Mouse (Mus musculus) embryonic facial prominence, embryonic 13.5 days (tissue): ENCODE results near the gene Mafk. TPM values are rescaled to one million over a fixed set of nuclear protein-coding genes. Genes with fewer than 3 reads are reported as not detected.

Experiments used
- ATAC-seq: fragments of 200-750 bp; cut with Nextera tagmentation; 2 replicates; pipeline ENCODE4 v1.8.0; 2017; ENCODE audit warnings: low read depth; ENCODE audit not compliant: insufficient number of reproducible peaks, insufficient read depth, low FRiP score, low TSS enrichment
- H3K27ac ChIP-seq: fragments of 300-500 bp; sonication (generic); 2 replicates; pipeline ENCODE4 v1.5.1; 2015; ENCODE audit warnings: moderate library complexity, mild to moderate bottlenecking, inconsistent platforms
- H3K27me3 ChIP-seq: fragments of 300-500 bp; sonication (generic); 2 replicates; pipeline ENCODE4 v1.6.1; 2015; ENCODE audit warnings: mild to moderate bottlenecking, inconsistent platforms
- H3K36me3 ChIP-seq: fragments of 300-500 bp; sonication (generic); 2 replicates; pipeline ENCODE4 v1.6.1; 2015; ENCODE audit warnings: mild to moderate bottlenecking, inconsistent platforms
- H3K4me1 ChIP-seq: fragments of 300-500 bp; sonication (generic); 2 replicates; pipeline ENCODE4 v1.6.1; 2015; ENCODE audit warnings: inconsistent platforms
- H3K4me2 ChIP-seq: fragments of 300-500 bp; sonication (generic); 2 replicates; pipeline ENCODE4 v1.6.1; 2015; ENCODE audit warnings: moderate library complexity, mild to moderate bottlenecking, inconsistent platforms
- H3K4me3 ChIP-seq: fragments of 300-500 bp; sonication (generic); 2 replicates; pipeline ENCODE4 v1.5.1; 2015; ENCODE audit warnings: mild to moderate bottlenecking, inconsistent platforms
- H3K9ac ChIP-seq: fragments of 300-500 bp; sonication (generic); 2 replicates; pipeline ENCODE4 v1.6.1; 2015; ENCODE audit warnings: mild to moderate bottlenecking, inconsistent platforms
- H3K9me3 ChIP-seq: fragments of 300-500 bp; sonication (generic); 2 replicates; pipeline ENCODE4 v1.6.1; 2016; ENCODE audit warnings: inconsistent platforms
- WGBS: fragments of 180-500 bp; shearing (Covaris S2); methylation state at CpG from one replicate; pipeline ENCODE4 v1.1.7; 2015; ENCODE audit warnings: mixed read lengths; 5-methylcytosine and 5-hydroxymethylcytosine counted together
- polyA plus RNA-seq: library from polyadenylated mRNA; unstranded; fragments of >200 nt; fragmentation: Nextera tagmentation; extraction: Ambion mirVana; gene quantifications from 2 replicates; pipeline ENCODE4 v1.2.1, GENCODE M21; 2015

The Mafk gene
- polyA plus RNA-seq, 1 experiment from 2014 or later, result 8.7 TPM

DNA sequence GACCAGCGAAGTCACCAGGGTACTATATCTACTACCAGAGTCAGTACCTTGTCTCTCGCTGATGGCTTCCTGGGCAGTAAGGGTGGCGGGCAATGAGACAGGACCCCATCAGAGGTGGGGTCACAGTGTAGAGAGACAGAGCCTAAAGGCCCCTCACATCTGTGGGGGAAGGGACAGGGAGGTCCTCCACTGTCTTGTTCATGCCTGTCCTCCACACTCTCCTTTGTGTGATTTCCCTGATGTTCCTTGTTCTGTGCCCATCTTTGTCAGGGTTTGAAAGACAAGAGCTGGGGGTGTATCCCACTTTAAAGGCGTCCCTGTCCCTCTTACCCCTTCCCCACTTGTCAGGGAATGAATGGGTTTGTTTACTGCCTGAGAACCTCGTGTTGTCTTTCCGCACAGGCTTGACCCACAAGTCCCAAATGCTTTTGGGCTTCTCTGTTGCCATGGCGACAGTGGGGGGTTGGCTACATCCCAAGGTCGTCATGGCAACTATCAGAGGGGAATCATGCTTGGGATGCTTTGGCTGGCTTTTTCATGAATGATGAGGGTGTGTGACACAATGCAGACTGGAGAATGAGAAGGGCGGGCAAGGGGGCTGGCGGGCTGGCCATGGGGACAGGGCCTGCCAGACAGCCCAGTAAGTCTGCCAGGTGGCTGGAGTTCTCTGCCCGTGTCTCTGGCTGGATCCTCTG lies 6.3 kb downstream of the Mafk start:
- Histone ChIP-seq H3K4me1 (peaks cover 30% of the 10 kb centered on the region), H3K9ac (peak overlapping the region; percentile 54; the same call in 1 of the 2 replicates), H3K9me3 (no peaks in the 10 kb centered on the region), H3K27me3 (0 out of 2 replicates have a peak, but pooled peaks cover 1% of the 10 kb centered on the region), H3K36me3 (peaks cover 24% of the 10 kb centered on the region), H3K4me3 (no peak overlapping the region), H3K27ac (peak overlapping the region; percentile 68), H3K4me2 (peak overlapping the region; percentile 50)
- WGBS, result 36% methylated on average over 11 of the region's 11 CpGs
- ATAC-seq, result no peak

- Histone ChIP-seq H3K27me3 (no peaks in the 10 kb centered on the region), H3K9me3 (no peaks in the 10 kb centered on the region), H3K9ac (peak overlapping the region; percentile 32; the same call in 1 of the 2 replicates), H3K4me1 (peaks cover 33% of the 10 kb centered on the region), H3K4me2 (peak overlapping the region; percentile 26), H3K36me3 (peaks cover 24% of the 10 kb centered on the region), H3K27ac (0 out of 2 replicates have a peak overlapping the region, but pooled peaks have one; percentile 8), H3K4me3 (no peak overlapping the region)
- no peak for ATAC-seq
- 49% methylated on average over 10 of the region's 12 CpGs for WGBS
Measured at GRCm38 (mm10) chr5:139798168-139798900, 7.0 kb downstream of the Mafk start.

GRCm38 (mm10) chr5:139799041-139799440 lies 7.7 kb downstream of the Mafk start:
- H3K36me3 ChIP-seq, result peaks cover 24% of the 10 kb centered on the region
- H3K27ac ChIP-seq, result no peak overlapping the region
- H3K27me3 ChIP-seq, result no peaks in the 10 kb centered on the region
- no peak overlapping the region for H3K4me2 ChIP-seq
- H3K4me1 ChIP-seq, result peaks cover 40% of the 10 kb centered on the region
- no peak overlapping the region for H3K9ac ChIP-seq
- no peak overlapping the region for H3K4me3 ChIP-seq
- no peaks in the 10 kb centered on the region for H3K9me3 ChIP-seq
- 87% methylated on average over 9 of the region's 9 CpGs for WGBS
- ATAC-seq, result no peak

DNA sequence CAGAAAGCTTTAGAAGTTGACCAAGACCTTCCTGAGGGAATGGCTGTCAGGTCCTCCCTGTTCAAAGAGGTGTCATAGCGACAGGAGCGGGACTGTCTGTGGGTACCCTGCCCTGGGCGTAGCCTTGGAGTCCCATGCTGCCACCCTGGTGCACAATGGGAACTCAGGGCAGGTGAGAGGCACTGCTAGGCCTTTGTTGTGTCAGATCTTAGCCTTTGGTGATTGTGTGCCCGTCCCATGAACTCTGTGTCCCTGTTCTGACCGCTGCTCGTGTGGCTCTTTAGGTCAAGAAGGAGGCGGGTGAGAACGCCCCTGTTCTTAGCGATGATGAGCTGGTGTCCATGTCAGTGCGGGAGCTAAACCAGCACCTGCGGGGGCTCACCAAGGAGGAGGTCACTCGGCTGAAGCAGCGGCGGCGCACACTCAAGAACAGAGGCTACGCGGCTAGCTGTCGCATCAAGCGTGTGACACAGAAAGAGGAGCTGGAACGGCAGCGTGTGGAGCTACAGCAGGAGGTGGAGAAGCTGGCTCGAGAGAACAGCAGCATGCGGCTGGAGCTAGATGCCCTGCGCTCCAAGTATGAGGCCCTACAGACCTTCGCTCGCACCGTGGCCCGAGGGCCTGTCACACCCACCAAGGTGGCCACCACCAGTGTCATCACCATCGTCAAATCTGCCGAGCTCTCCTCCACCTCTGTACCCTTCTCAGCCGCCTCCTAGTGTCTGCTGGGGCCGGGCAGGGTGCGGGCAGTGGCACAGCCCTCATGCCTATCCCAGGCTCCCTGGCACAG lies 8.7 kb downstream of the Mafk start:
- ATAC-seq, result no peak
- peaks cover 42% of the 10 kb centered on the region for H3K4me1 ChIP-seq
- 92% methylated on average over 33 of the region's 33 CpGs for WGBS

DNA sequence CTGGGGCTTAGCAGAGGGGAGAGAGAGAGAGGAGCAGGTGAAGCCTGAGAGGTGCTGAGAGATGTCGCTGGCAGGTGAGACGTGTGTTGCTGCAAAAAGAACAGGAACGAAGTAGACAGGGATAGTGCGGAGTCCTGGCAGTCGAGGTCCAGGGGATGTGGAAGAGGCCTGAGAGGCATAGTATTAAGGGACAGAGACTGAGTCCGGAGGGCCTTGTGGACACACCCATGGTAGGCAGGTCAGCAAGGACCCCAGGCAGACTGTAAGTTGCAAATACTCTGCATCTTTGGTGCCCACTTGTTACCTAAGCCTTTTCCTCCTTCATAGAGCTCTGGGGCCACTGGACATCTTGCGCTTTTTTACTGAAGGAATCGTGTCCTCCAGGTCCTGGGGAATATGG lies 9.9 kb downstream of the Mafk start:
- no peak overlapping the region for H3K4me2 ChIP-seq
- no peaks in the 10 kb centered on the region for H3K9me3 ChIP-seq
- ATAC-seq, result no peak
- no peak overlapping the region for H3K4me3 ChIP-seq
- H3K27me3 ChIP-seq, result no peaks in the 10 kb centered on the region
- 91% methylated on average over 8 of the region's 8 CpGs for WGBS
- no peak overlapping the region for H3K9ac ChIP-seq
- peaks cover 24% of the 10 kb centered on the region for H3K36me3 ChIP-seq
- H3K27ac ChIP-seq, result no peak overlapping the region
- H3K4me1 ChIP-seq, result peaks cover 37% of the 10 kb centered on the region

More for the DNA sequence above, 8.7 kb downstream of the Mafk start:
- H3K36me3 ChIP-seq, result peaks cover 24% of the 10 kb centered on the region
- H3K9me3 ChIP-seq, result no peaks in the 10 kb centered on the region
- no peaks in the 10 kb centered on the region for H3K27me3 ChIP-seq
- H3K27ac ChIP-seq, result no peak overlapping the region
- no peak overlapping the region for H3K4me3 ChIP-seq
- no peak overlapping the region for H3K9ac ChIP-seq
- no peak overlapping the region for H3K4me2 ChIP-seq

DNA sequence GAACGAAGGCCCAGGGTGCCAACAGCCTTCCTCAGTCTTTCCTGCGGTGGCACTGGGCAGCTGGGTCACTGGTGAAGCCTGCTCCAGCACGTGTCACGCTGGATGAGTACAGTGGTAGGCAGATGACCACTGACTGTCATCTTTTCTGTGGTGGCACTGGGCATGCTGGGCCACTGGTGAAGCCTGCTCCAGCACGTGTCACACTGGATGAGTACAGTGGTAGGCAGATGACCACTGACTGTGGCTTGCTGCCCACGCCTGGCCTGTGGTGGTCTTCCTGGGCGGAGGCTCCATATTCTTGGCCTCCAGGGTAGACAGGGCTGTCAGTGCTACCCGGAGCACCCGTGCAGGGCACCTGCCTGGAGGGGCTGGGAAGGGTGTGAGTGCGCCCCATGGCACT lies 10.6 kb downstream of the Mafk start:
- H3K27ac ChIP-seq, result no peak overlapping the region
- H3K9me3 ChIP-seq, result no peaks in the 10 kb centered on the region
- H3K4me2 ChIP-seq, result no peak overlapping the region
- no peaks in the 10 kb centered on the region for H3K27me3 ChIP-seq
- no peak overlapping the region for H3K4me3 ChIP-seq
- H3K4me1 ChIP-seq, result peaks cover 30% of the 10 kb centered on the region
- H3K36me3 ChIP-seq, result peaks cover 24% of the 10 kb centered on the region
- WGBS, result 86% methylated on average over 10 of the region's 10 CpGs
- H3K9ac ChIP-seq, result peak overlapping the region; percentile 32; the same call in 1 of the 2 replicates
- no peak for ATAC-seq

GRCm38 (mm10) chr5:139803165-139803564 lies 11.9 kb downstream of the Mafk start:
- H3K9me3 ChIP-seq, result no peaks in the 10 kb centered on the region
- H3K4me1 ChIP-seq, result peaks cover 17% of the 10 kb centered on the region
- no peak for ATAC-seq
- H3K4me3 ChIP-seq, result no peak overlapping the region
- peaks cover 24% of the 10 kb centered on the region for H3K36me3 ChIP-seq
- H3K4me2 ChIP-seq, result no peak overlapping the region
- no peak overlapping the region for H3K27ac ChIP-seq
- H3K9ac ChIP-seq, result no peak overlapping the region
- 79% methylated on average over 8 of the region's 8 CpGs for WGBS
- H3K27me3 ChIP-seq, result no peaks in the 10 kb centered on the region; the same call in 1 of the 2 replicates

DNA sequence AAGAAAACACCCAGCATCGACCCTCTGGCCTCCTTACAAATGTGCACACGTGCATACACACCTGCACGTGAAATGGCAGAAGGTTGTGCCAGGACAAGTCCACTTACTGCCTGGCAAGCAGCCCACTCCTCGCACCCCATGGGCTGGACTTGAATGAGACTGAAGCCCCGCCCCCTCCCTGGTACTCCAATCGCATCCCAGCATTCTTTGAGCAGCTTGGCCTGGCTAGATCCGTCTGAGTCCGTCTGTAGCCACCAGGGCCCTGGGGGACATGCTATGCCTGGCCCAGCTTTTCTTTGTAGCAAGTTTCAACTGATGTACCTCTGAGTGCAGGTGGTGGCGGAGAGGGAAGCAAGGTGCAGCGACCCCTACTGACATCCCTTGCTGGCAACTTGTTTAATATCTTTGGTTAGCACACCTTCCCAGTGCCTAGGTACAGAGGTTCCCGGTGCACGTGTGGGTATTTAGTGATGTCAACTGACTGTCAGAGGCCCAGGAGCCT lies 12.3 kb downstream of the Mafk start:
- Histone ChIP-seq H3K4me2 (peak overlapping the region; percentile 35), H3K27ac (no peak overlapping the region), H3K27me3 (no peaks in the 10 kb centered on the region; the same call in 1 of the 2 replicates), H3K9me3 (no peaks in the 10 kb centered on the region), H3K4me1 (peaks cover 13% of the 10 kb centered on the region), H3K4me3 (no peak overlapping the region), H3K36me3 (peaks cover 24% of the 10 kb centered on the region), H3K9ac (no peak overlapping the region)
- 0 out of 2 replicates have a peak, but pooled peaks have one; percentile 22 for ATAC-seq
- 8% methylated on average over 12 of the region's 12 CpGs for WGBS

- Histone ChIP-seq H3K9ac (0 out of 2 replicates have a peak overlapping the region, but pooled peaks have one; percentile 16), H3K27ac (no peak overlapping the region), H3K27me3 (no peaks in the 10 kb centered on the region; the same call in 1 of the 2 replicates), H3K36me3 (peaks cover 24% of the 10 kb centered on the region), H3K4me1 (peaks cover 13% of the 10 kb centered on the region), H3K4me3 (no peak overlapping the region), H3K9me3 (no peaks in the 10 kb centered on the region), H3K4me2 (0 out of 2 replicates have a peak overlapping the region, but pooled peaks have one; percentile 35)
- 7% methylated on average over 6 of the region's 6 CpGs for WGBS
- ATAC-seq, result no peak
Measured at GRCm38 (mm10) chr5:139804107-139804551, 12.8 kb downstream of the Mafk start.

DNA sequence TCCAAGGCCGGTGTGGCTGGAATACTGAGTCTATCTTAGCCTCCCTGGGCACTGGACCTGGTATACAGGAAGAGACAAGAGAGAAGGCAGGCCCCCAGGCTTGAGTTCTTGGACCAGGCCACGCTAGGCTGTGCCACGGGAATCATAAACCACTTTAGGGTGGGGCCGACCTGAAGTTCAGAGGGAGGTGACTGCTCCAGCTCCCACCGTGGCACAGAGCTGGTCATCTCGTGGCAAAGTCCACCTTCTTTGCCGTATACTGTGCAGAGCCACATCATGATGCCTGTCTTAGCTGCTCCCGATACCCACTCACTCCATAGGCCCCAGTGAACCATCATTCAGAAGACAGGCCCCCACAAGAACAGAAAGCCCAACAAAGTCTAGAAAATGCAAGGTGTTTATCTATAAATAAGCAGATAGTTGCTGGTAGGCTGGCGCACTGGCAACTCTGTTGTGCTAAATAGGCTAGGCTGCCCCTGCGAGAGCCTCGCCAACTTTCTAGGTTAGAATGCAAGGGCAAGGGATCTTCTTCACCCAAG lies 13.3 kb downstream of the Mafk start:
- 87% methylated on average over 11 of the region's 11 CpGs for whole genome bisulfite sequencing
- H3K27me3 ChIP-seq, result no peaks in the 10 kb centered on the region; the same call in 1 of the 2 replicates
- peaks cover 22% of the 10 kb centered on the region for H3K36me3 ChIP-seq
- H3K4me2 ChIP-seq, result no peak overlapping the region
- H3K27ac ChIP-seq, result no peak overlapping the region
- 0 out of 2 replicates have a peak overlapping the region, but pooled peaks have one; percentile 16 for H3K9ac ChIP-seq
- H3K4me3 ChIP-seq, result no peak overlapping the region
- no peak for ATAC-seq
- peaks cover 13% of the 10 kb centered on the region for H3K4me1 ChIP-seq
- no peaks in the 10 kb centered on the region for H3K9me3 ChIP-seq

GRCm38 (mm10) chr5:139805924-139806323 lies 14.6 kb downstream of the Mafk start:
- no peak overlapping the region for H3K4me3 ChIP-seq

More at GRCm38 (mm10) chr5:139805924-139806323, 14.6 kb downstream of the Mafk start:
- H3K9me3 ChIP-seq, result no peaks in the 10 kb centered on the region
- no peak overlapping the region for H3K4me2 ChIP-seq
- peaks cover 13% of the 10 kb centered on the region for H3K4me1 ChIP-seq
- H3K27me3 ChIP-seq, result no peaks in the 10 kb centered on the region; the same call in 1 of the 2 replicates
- ATAC-seq, result no peak
- H3K9ac ChIP-seq, result no peak overlapping the region
- peaks cover 9% of the 10 kb centered on the region for H3K36me3 ChIP-seq
- 91% methylated on average over 8 of the region's 8 CpGs for WGBS
- H3K27ac ChIP-seq, result no peak overlapping the region
